Comparison of ENCODE assay signal across 9 mouse cellular contexts in genomic region chr1:44042555-44042915, GRCm38 (mm10). TPM values are rescaled to one million over a fixed set of nuclear protein-coding genes. Genes with fewer than 3 reads are reported as not detected.
DNase-seq lines count a peak whose midpoint lies in the region; ATAC-seq and TF ChIP-seq lines count a peak whose summit lies in the region.
"Had no signal": no experiment of that assay in that cellular context is flagged by ENCODE, and none has a peak within 500 bp of the region (broad histone marks: within the 10 kb centered on the region; RNA-seq: fewer than 3 reads in every experiment).

No protein-coding gene starts in this region.

- no peaks in the 10 kb centered on the region for H3K36me3 ChIP-seq in lung, embryonic 15.5 days
- no peaks in the 10 kb centered on the region for H3K36me3 ChIP-seq in forebrain, embryonic 10.5 days (replicated peaks)
- no peaks in the 10 kb centered on the region for H3K36me3 ChIP-seq in limb, embryonic 13.5 days

- no peak for ATAC-seq in lung, embryonic 15.5 days (ENCODE audit: borderline replicate concordance, extremely low read depth, low FRiP score, low TSS enrichment)
- peak; percentile 59 for ATAC-seq in limb, embryonic 13.5 days (ENCODE audit: low FRiP score, low read depth)

- no peaks in the 10 kb centered on the region for H3K9me3 ChIP-seq in lung, embryonic 15.5 days
- H3K9me3 ChIP-seq in forebrain, embryonic 10.5 days = no peaks in the 10 kb centered on the region
- H3K9me3 ChIP-seq in limb, embryonic 13.5 days = no peaks in the 10 kb centered on the region

- TF ChIP-seq CTCF in olfactory bulb, adult 2 months (IDR thresholded peaks at IDR 0.05; ENCODE audit: insufficient read depth, low read depth, low read length) = no peak

- H3K27me3 ChIP-seq in lung, embryonic 15.5 days = no peaks in the 10 kb centered on the region
- H3K27me3 ChIP-seq in forebrain, embryonic 10.5 days (ENCODE audit: poor library complexity, severe bottlenecking) = no peaks in the 10 kb centered on the region
- no peaks in the 10 kb centered on the region for H3K27me3 ChIP-seq in limb, embryonic 13.5 days

- no peak overlapping the region for H3K27ac ChIP-seq in lung, embryonic 15.5 days
- H3K27ac ChIP-seq in forebrain, embryonic 10.5 days = peak overlapping the region; percentile 80
- no peak overlapping the region for H3K27ac ChIP-seq in limb, embryonic 13.5 days
- H3K27ac ChIP-seq in olfactory bulb, adult 2 months (ENCODE audit: insufficient read depth, low read depth, low read length) = no peak overlapping the region

- no peaks in the 10 kb centered on the region for H3K4me1 ChIP-seq in lung, embryonic 15.5 days
- H3K4me1 ChIP-seq in forebrain, embryonic 10.5 days = peaks cover 7% of the 10 kb centered on the region
- H3K4me1 ChIP-seq in limb, embryonic 13.5 days = no peaks in the 10 kb centered on the region
- peaks cover 4% of the 10 kb centered on the region for H3K4me1 ChIP-seq in olfactory bulb, adult 2 months (ENCODE audit: control insufficient read depth, insufficient read depth, low read length)

- H3K9ac ChIP-seq in lung, embryonic 15.5 days = peak overlapping the region; percentile 36
- peak overlapping the region; percentile 69 for H3K9ac ChIP-seq in limb, embryonic 13.5 days

- peak overlapping the region; percentile 71 for H3K4me2 ChIP-seq in lung, embryonic 15.5 days
- H3K4me2 ChIP-seq in limb, embryonic 13.5 days (replicated peaks) = peak overlapping the region; percentile 74

- intact Hi-C loops in left cerebral cortex, postnatal 4 days (cut with DNase I) = loop anchor here (10.0 kb wide), 1 partner anchor 278 kb away; no protein-coding TSS in a partner anchor

- peak overlapping the region; percentile 43 for H3K4me3 ChIP-seq in lung, embryonic 15.5 days
- peak overlapping the region; percentile 54 for H3K4me3 ChIP-seq in forebrain, embryonic 10.5 days
- peak overlapping the region; percentile 50 for H3K4me3 ChIP-seq in limb, embryonic 13.5 days
- peak overlapping the region; percentile 44 for H3K4me3 ChIP-seq in olfactory bulb, adult 2 months (ENCODE audit: insufficient read depth, low read depth, low read length)

- no peak for TF ChIP-seq POLR2A in olfactory bulb, adult 2 months (IDR thresholded peaks at IDR 0.05; ENCODE audit: insufficient read depth, low read depth, low read length)

- 0% methylated on average over 6 of the region's 6 CpGs for WGBS in lung, embryonic 15.5 days
- 7% methylated on average over 6 of the region's 6 CpGs for WGBS in forebrain, embryonic 10.5 days
- WGBS in limb, embryonic 13.5 days = 5% methylated on average over 6 of the region's 6 CpGs
- 3% methylated on average over 6 of the region's 6 CpGs for WGBS in olfactory bulb, adult 2 months

- no peak for DNase-seq in lung, postnatal 10 days
- DNase-seq in forebrain, embryonic 10.5 days (ENCODE audit: extremely low spot score, low spot score) = no peak
- no peak for DNase-seq in yolk sac, embryonic 10.5 days (ENCODE audit: low spot score)
- no peak for DNase-seq in right cerebral cortex, adult 18-20 months
- DNase-seq in left cerebral cortex, postnatal 4 days = no peak

RNA-seq across cellular contexts. Expression of gene Gm8251, which starts 19.2 kb away (rescaled TPM):
- polyA plus RNA-seq in lung, embryonic 15.5 days (2015; fragmentation: Nextera tagmentation; extraction: Ambion mirVana) = 0.14 and 0.15 TPM in 2 replicates
- 0.15 and 0.19 TPM in 2 replicates for polyA plus RNA-seq in forebrain, embryonic 10.5 days (2016; fragmentation: Nextera tagmentation; extraction: Ambion mirVana)
- polyA plus RNA-seq in limb, embryonic 13.5 days (2015; fragmentation: Nextera tagmentation; extraction: Ambion mirVana) = 0.10 and 0.13 TPM in 2 replicates
- polyA plus RNA-seq in olfactory bulb, adult 2 months (2012; ENCODE audit: insufficient read depth, insufficient read length, low replicate concordance, missing spikeins) = not detected in 2 replicates
- total RNA-seq in left cerebral cortex, postnatal 4 days (2021) = not detected
- total RNA-seq: layer of hippocampus, postnatal 14 days had no signal

RNA-seq across cellular contexts. Expression of gene Mettl21c, which starts 22.7 kb away (rescaled TPM):
- 0.28 and 0.35 TPM in 2 replicates for polyA plus RNA-seq in lung, embryonic 15.5 days (2015; fragmentation: Nextera tagmentation; extraction: Ambion mirVana)
- polyA plus RNA-seq in forebrain, embryonic 10.5 days (2016; fragmentation: Nextera tagmentation; extraction: Ambion mirVana) = 0.34 and 0.55 TPM in 2 replicates
- polyA plus RNA-seq in limb, embryonic 13.5 days (2015; fragmentation: Nextera tagmentation; extraction: Ambion mirVana) = 0.40 and 0.80 TPM in 2 replicates
- polyA plus RNA-seq in olfactory bulb, adult 2 months (2012; ENCODE audit: insufficient read depth, insufficient read length, low replicate concordance, missing spikeins) = not detected in 2 replicates
- 1 to 10 TPM in 1 of 2 experiments, under 1 TPM in 1; 0.97 to 2.0 TPM for total RNA-seq in left cerebral cortex, postnatal 4 days (2021)
- total RNA-seq: layer of hippocampus, postnatal 14 days had no signal

RNA-seq across cellular contexts. Expression of gene Tex30, which starts 59.7 kb away (rescaled TPM):
- 86.8 and 89.0 TPM in 2 replicates for polyA plus RNA-seq in lung, embryonic 15.5 days (2015; fragmentation: Nextera tagmentation; extraction: Ambion mirVana)
- 115 and 124 TPM in 2 replicates for polyA plus RNA-seq in forebrain, embryonic 10.5 days (2016; fragmentation: Nextera tagmentation; extraction: Ambion mirVana)
- 76.5 and 83.3 TPM in 2 replicates for polyA plus RNA-seq in limb, embryonic 13.5 days (2015; fragmentation: Nextera tagmentation; extraction: Ambion mirVana)
- not detected in 2 replicates for polyA plus RNA-seq in olfactory bulb, adult 2 months (2012; ENCODE audit: insufficient read depth, insufficient read length, low replicate concordance, missing spikeins)
- 10 to 100 TPM in 1 of 2 experiments, 1 to 10 TPM in 1; 10.0 to 11.0 TPM for total RNA-seq in left cerebral cortex, postnatal 4 days (2021)

Comparison
In these comparisons a context has a peak if more than half of its experiments do, and no peak if none do; other contexts are left out.
1. RNA of gene Tex30, which starts 59.7 kb away (polyA plus RNA-seq): 115 to 124 TPM in forebrain, embryonic 10.5 days, 86.8 to 89.0 TPM in lung, embryonic 15.5 days and 76.5 to 83.3 TPM in limb, embryonic 13.5 days; not detected in olfactory bulb, adult 2 months; every median in the first group is over 10 times any median in the second.
2. Peak in every context shown above with its lines, with median percentiles within 50 percentile points of each other: H3K4me3 ChIP-seq.